Mouse (Mus musculus) hindbrain, postnatal 0 days (tissue): ENCODE results near the gene Oas1d. TPM values are rescaled to one million over a fixed set of nuclear protein-coding genes. Genes with fewer than 3 reads are reported as not detected.
A peak's percentile ranks its signal among the peaks of the same experiment; 100 is the strongest.
"Not testable (repeated sequence)": the region's sequence is repeated elsewhere in the genome, so short reads cannot be mapped to it uniquely, and the experiment has no call there.

Source experiments
- ATAC-seq: fragments of 200-750 bp; cut with Nextera tagmentation; 2 replicates; pipeline ENCODE4 v1.8.0; 2017; ENCODE audit warnings: mild to moderate bottlenecking, moderate TSS enrichment, moderate library complexity
- DNase-seq: peaks from one replicate; pipeline ENCODE4 v3.0.0-alpha.2; 2015; ENCODE audit warnings: low spot score
- H3K27ac ChIP-seq: fragments of 300-500 bp; sonication (generic); 2 replicates; pipeline ENCODE4 v1.5.1; 2014; ENCODE audit warnings: mild to moderate bottlenecking
- H3K27me3 ChIP-seq: fragments of 300-500 bp; sonication (generic); 2 replicates; pipeline ENCODE4 v1.6.1; 2014; ENCODE audit warnings: low read length, mixed read lengths; ENCODE audit not compliant: insufficient read depth
- H3K36me3 ChIP-seq: fragments of 300-500 bp; sonication (generic); 2 replicates; pipeline ENCODE4 v1.6.1; 2014; ENCODE audit warnings: low read length, mixed read lengths; ENCODE audit not compliant: insufficient read depth
- H3K4me1 ChIP-seq: fragments of 300-500 bp; sonication (generic); 2 replicates; pipeline ENCODE4 v1.6.1; 2014; ENCODE audit warnings: antibody characterized with exemption, low read length, mixed read lengths; ENCODE audit not compliant: insufficient read depth
- H3K4me2 ChIP-seq: fragments of 300-500 bp; sonication (generic); 2 replicates; pipeline ENCODE4 v1.6.1; 2014; ENCODE audit warnings: low read depth, mild to moderate bottlenecking, low read length, moderate library complexity, mixed read lengths
- H3K4me3 ChIP-seq: fragments of 300-500 bp; sonication (generic); 2 replicates; pipeline ENCODE4 v1.5.1; 2014; ENCODE audit warnings: low read length
- H3K9ac ChIP-seq: fragments of 300-500 bp; sonication (generic); replicated peaks from 2 replicates; pipeline ENCODE4 v1.6.1; 2014; ENCODE audit warnings: mild to moderate bottlenecking, low read length, moderate library complexity, mixed read lengths
- H3K9me3 ChIP-seq: fragments of 300-500 bp; sonication (generic); 2 replicates; pipeline ENCODE4 v1.6.1; 2016; ENCODE audit warnings: low read length, mixed read lengths
- CTCF ChIP-seq: IDR thresholded peaks from 2 replicates; pipeline ENCODE4 v1.5.1; 2016; ENCODE audit warnings: antibody characterized with exemption, control low read depth, low read depth
- WGBS: fragments of 180-500 bp; shearing (Covaris S2); extraction: QIAGEN DNeasy Blood & Tissue Kit; methylation state at CpG from one replicate; pipeline ENCODE4 v1.1.7; 2014; 5-methylcytosine and 5-hydroxymethylcytosine counted together
- polyA plus RNA-seq: library from polyadenylated mRNA; unstranded; fragments of >200 nt; fragmentation: Nextera tagmentation; extraction: Ambion mirVana; gene quantifications from 2 replicates; pipeline ENCODE4 v1.2.1, GENCODE M21; 2015
- total RNA-seq: library from RNA; depleted of rRNA; stranded (reverse); fragments of >200 nt; gene quantifications from 2 replicates; pipeline ENCODE4 v1.2.3, GENCODE M21; 2014

Gene Oas1d
- total and polyA plus RNA-seq, 2 experiments from 2014 or later: 0.16 to 0.29 TPM

- ATAC-seq: no peak
- H3K4me1 ChIP-seq: no peaks in the 10 kb centered on the region
- DNase-seq: no peak
- WGBS: 47% methylated on average over 7 of the region's 7 CpGs
- TF ChIP-seq CTCF: no peak
- H3K27ac ChIP-seq: no peak overlapping the region
- H3K4me3 ChIP-seq: no peak overlapping the region
- H3K36me3 ChIP-seq: no peaks in the 10 kb centered on the region
- no peak overlapping the region for H3K4me2 ChIP-seq
- H3K9me3 ChIP-seq: no peaks in the 10 kb centered on the region
- no peak overlapping the region for H3K9ac ChIP-seq
- no peaks in the 10 kb centered on the region for H3K27me3 ChIP-seq
Observed at GRCm38 (mm10) chr5:120908196-120908920, 6.0 kb upstream of the Oas1d start.

- not testable (repeated sequence) for H3K27me3 ChIP-seq, H3K36me3 ChIP-seq, H3K4me1 ChIP-seq, H3K9me3 ChIP-seq, H3K27ac ChIP-seq, ATAC-seq, H3K4me2 ChIP-seq, H3K9ac ChIP-seq, H3K4me3 ChIP-seq, DNase-seq
- 70% methylated on average over 2 of the region's 2 CpGs for WGBS
Observed at GRCm38 (mm10) chr5:120919156-120919935, 5.0 kb downstream of the Oas1d start.

GRCm38 (mm10) chr5:120920296-120920695 lies 6.0 kb downstream of the Oas1d start:
- TF ChIP-seq CTCF: no peak
- no peaks in the 10 kb centered on the region for H3K27me3 ChIP-seq
- H3K27ac ChIP-seq: no peak overlapping the region
- H3K4me3 ChIP-seq: no peak overlapping the region
- H3K36me3 ChIP-seq: no peaks in the 10 kb centered on the region
- 78% methylated on average over 3 of the region's 3 CpGs for WGBS
- ATAC-seq (no peak), DNase-seq (no peak)
- no peaks in the 10 kb centered on the region for H3K9me3 ChIP-seq
- H3K4me2 ChIP-seq: no peak overlapping the region
- no peak overlapping the region for H3K9ac ChIP-seq
- no peaks in the 10 kb centered on the region for H3K4me1 ChIP-seq

GRCm38 (mm10) chr5:120923969-120924368 lies 9.6 kb downstream of the Oas1d start:
- ATAC-seq (no peak), DNase-seq (no peak)
- H3K4me2 ChIP-seq: no peak overlapping the region
- no peaks in the 10 kb centered on the region for H3K36me3 ChIP-seq
- H3K27me3 ChIP-seq: no peaks in the 10 kb centered on the region
- H3K9ac ChIP-seq: no peak overlapping the region
- H3K9me3 ChIP-seq: no peaks in the 10 kb centered on the region
- no peak overlapping the region for H3K27ac ChIP-seq
- H3K4me3 ChIP-seq: no peak overlapping the region
- no peaks in the 10 kb centered on the region for H3K4me1 ChIP-seq
- no peak for TF ChIP-seq CTCF
- 84% methylated on average over 4 of the region's 4 CpGs for WGBS

- WGBS: 91% methylated on average over 4 of the region's 4 CpGs
- DNase-seq: not testable (repeated sequence)
Observed at GRCm38 (mm10) chr5:120924520-120924919, 10.2 kb downstream of the Oas1d start.

GRCm38 (mm10) chr5:120926311-120926710 lies 12.0 kb downstream of the Oas1d start:
- H3K9ac ChIP-seq, H3K4me1 ChIP-seq, H3K27ac ChIP-seq, H3K4me3 ChIP-seq, H3K4me2 ChIP-seq, H3K9me3 ChIP-seq, H3K27me3 ChIP-seq, ATAC-seq, DNase-seq, H3K36me3 ChIP-seq: not testable (repeated sequence)
- WGBS: 57% methylated on average over 2 of the region's 2 CpGs

More at GRCm38 (mm10) chr5:120924520-120924919, 10.2 kb downstream of the Oas1d start:
- H3K9ac ChIP-seq, H3K4me3 ChIP-seq, H3K27ac ChIP-seq, H3K27me3 ChIP-seq, H3K36me3 ChIP-seq, ATAC-seq, H3K4me2 ChIP-seq, H3K4me1 ChIP-seq, H3K9me3 ChIP-seq: not testable (repeated sequence)

GRCm38 (mm10) chr5:120927036-120927435 lies 12.7 kb downstream of the Oas1d start:
- H3K9me3 ChIP-seq: no peaks in the 10 kb centered on the region
- TF ChIP-seq CTCF: peak; percentile 67
- H3K4me3 ChIP-seq: no peak overlapping the region
- no peaks in the 10 kb centered on the region for H3K4me1 ChIP-seq
- no peak overlapping the region for H3K27ac ChIP-seq
- ATAC-seq: no peak
- no peak overlapping the region for H3K4me2 ChIP-seq
- whole genome bisulfite sequencing: 0% methylated on average over 1 of the region's 1 CpGs
- no peaks in the 10 kb centered on the region for H3K27me3 ChIP-seq
- no peak overlapping the region for H3K9ac ChIP-seq
- no peaks in the 10 kb centered on the region for H3K36me3 ChIP-seq
- no peak for DNase-seq
